Mouse (Mus musculus): ENCODE data around the gene Lama5. TPM values are rescaled to one million over a fixed set of nuclear protein-coding genes. Genes with fewer than 3 reads are reported as not detected.
"Not testable (repeated sequence)": the region's sequence is repeated elsewhere in the genome, so short reads cannot be mapped to it uniquely, and the experiment has no call there.

The Lama5 gene
- polyA plus RNA-seq, 1 experiment from 2014 or later, result 48.6 TPM

DNA sequence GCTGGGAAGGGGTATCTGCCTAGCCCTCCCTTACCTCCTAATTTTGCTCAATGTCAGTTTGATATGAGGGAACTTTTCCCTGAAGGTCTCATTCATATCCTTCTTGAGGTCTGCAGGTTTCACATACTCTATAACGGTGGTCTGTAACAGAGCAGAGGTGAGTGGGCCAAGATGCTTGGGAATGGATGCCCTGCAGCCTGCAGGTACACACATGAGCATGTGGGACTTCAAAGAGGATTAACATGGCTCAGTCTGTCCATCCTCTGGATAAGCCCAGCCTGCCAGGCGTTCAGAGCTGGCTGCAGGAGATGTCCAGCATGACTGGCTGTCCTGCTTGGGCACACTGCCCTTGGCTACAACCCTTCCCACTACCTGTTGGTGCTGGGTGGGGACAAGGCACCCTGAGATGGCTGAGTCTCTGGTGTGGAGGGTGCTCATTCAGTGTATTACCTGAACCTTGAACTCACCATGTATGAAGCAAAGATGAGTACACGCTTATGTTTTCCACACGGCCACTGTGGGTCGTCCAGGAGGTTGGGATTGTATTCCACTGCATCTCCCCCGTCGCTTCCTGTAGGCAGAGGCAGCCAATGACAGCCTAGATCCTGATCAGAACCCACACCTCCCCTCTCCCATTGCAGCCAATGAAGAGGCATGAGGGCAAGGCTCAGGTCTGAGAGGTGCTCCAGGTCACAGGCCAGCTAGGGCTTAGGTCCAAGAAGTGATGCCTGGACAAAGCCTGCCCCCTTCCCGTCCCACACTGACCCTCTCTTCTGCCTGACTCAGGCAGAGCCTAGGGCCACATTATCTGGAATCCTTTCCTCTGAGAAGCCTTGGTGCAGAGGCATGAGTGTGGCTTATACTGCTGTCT lies 35.2 kb upstream of the Lama5 start:
- H3K27ac ChIP-seq, result no peak overlapping the region
- no peak for DNase-seq (ENCODE audit: low spot score)
- H3K4me3 ChIP-seq (replicated peaks; ENCODE audit: low read depth, low read length), result no peak overlapping the region
- H3K9me3 ChIP-seq (replicated peaks; ENCODE audit: low read length), result no peaks in the 10 kb centered on the region
- TF ChIP-seq CTCF (IDR thresholded peaks at IDR 0.05; ENCODE audit: low read depth), result no peak
- 51% methylated on average over 8 of the region's 8 CpGs for WGBS
- no peaks in the 10 kb centered on the region for H3K27me3 ChIP-seq (ENCODE audit: insufficient read depth, low read length)
- peaks cover 20% of the 10 kb centered on the region for H3K36me3 ChIP-seq (ENCODE audit: insufficient read depth, low read length)
- no peak for ATAC-seq (replicated peaks; ENCODE audit: low FRiP score, low read depth)
- no peak overlapping the region for H3K9ac ChIP-seq (ENCODE audit: low read depth, low read length)
- no peak overlapping the region for H3K4me2 ChIP-seq (ENCODE audit: low read length)
- no peaks in the 10 kb centered on the region; the same call in 1 of the 2 replicates for H3K4me1 ChIP-seq (replicated peaks; ENCODE audit: insufficient read depth, low read length)

DNA sequence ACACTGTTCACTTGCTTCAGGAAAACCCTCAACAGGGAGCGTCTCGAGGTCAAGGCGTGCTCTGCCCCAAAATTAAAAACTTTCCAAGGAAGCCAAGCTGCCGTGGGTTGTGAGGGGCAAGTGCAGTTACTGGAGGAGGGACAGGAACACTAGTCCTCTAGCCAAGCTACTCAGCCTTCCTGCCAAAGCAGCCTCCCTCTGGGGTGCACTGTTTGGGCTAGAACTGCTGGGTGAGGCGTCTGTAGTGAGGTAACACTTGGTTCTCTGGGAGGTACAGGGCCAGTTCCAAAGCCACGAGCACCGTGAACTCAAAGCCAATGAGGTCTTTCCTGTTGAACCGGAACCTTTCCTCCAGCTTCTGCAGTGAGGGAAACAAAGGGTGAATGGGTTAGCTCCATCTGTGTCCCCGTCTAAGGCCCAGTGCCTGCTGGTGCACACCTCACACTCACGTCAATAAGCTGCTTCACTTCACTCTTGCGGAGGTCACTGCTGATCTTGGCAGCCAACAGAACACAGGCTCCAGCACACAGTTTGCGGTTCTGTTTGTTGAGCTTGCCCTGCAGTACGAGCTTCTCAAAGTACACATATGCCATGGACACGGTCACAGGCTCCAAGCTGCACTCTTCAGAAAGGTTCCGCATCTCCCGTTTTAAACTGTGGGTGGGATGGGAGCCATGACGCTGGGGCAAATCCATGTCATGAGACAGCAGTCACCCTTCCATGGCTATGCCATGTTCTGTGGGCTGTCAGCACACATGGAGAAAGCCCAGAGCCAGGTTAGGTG lies 34.4 kb upstream of the Lama5 start:
- not testable (repeated sequence) for H3K9ac ChIP-seq (ENCODE audit: low read depth, low read length); H3K9me3 ChIP-seq (replicated peaks; ENCODE audit: low read length); H3K27me3 ChIP-seq (ENCODE audit: insufficient read depth, low read length); DNase-seq (ENCODE audit: low spot score); H3K4me3 ChIP-seq (replicated peaks; ENCODE audit: low read depth, low read length); H3K27ac ChIP-seq; ATAC-seq (replicated peaks; ENCODE audit: low FRiP score, low read depth); H3K4me2 ChIP-seq (ENCODE audit: low read length); H3K4me1 ChIP-seq (replicated peaks; ENCODE audit: insufficient read depth, low read length)
- peaks cover 20% of the 10 kb centered on the region for H3K36me3 ChIP-seq (ENCODE audit: insufficient read depth, low read length)
- WGBS, result 62% methylated on average over 17 of the region's 17 CpGs

DNA sequence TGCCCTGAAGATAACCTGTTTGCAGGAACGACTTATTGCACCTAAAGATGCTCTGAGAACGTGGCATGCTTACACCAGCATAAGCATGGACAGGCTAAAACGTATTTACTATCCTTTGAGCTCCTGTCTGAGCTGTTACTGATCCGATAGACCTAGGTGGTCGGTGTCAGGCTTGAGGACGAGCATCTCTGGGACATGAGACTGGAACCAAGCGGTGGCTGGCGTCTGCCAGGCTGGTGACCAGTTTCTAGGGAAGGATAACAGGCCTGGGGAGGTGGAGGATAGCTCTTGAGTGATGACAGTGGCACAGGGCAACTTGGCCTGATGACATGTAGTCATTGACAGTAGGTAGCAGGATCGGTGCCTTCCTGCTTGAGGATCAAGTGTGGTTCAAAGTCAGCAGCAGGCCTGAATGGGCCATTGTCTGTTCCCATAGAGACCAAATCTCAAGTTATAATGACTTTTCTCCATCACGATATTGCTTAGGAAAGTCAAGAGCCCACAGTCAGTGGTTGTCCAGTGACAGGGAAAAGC lies 33.4 kb upstream of the Lama5 start:
- 82% methylated on average over 10 of the region's 10 CpGs for WGBS
- peaks cover 17% of the 10 kb centered on the region for H3K36me3 ChIP-seq (ENCODE audit: insufficient read depth, low read length)
- H3K9ac ChIP-seq (ENCODE audit: low read depth, low read length), result not testable (repeated sequence)

GRCm38 (mm10) chr2:180257963-180258865 lies 32.6 kb upstream of the Lama5 start:
- Histone ChIP-seq H3K9me3 (replicated peaks; ENCODE audit: low read length) (no peaks in the 10 kb centered on the region), H3K27me3 (ENCODE audit: insufficient read depth, low read length) (no peaks in the 10 kb centered on the region), H3K4me1 (replicated peaks; ENCODE audit: insufficient read depth, low read length) (no peaks in the 10 kb centered on the region; the same call in 1 of the 2 replicates), H3K9ac (ENCODE audit: low read depth, low read length) (peak overlapping the region; percentile 95), H3K4me3 (replicated peaks; ENCODE audit: low read depth, low read length) (peak overlapping the region; percentile 90), H3K27ac (peak overlapping the region; percentile 92; the same call in 1 of the 2 replicates), H3K36me3 (ENCODE audit: insufficient read depth, low read length) (peaks cover 14% of the 10 kb centered on the region), H3K4me2 (ENCODE audit: low read length) (peak overlapping the region; percentile 81)
- DNase-seq (ENCODE audit: low spot score) (no peak), ATAC-seq (replicated peaks; ENCODE audit: low FRiP score, low read depth) (no peak)
- 47% methylated on average over 11 of the region's 11 CpGs for WGBS
- no peak for TF ChIP-seq CTCF (IDR thresholded peaks at IDR 0.05; ENCODE audit: low read depth)

More for the DNA sequence above, 33.4 kb upstream of the Lama5 start:
- not testable (repeated sequence) for H3K4me2 ChIP-seq (ENCODE audit: low read length); ATAC-seq (replicated peaks; ENCODE audit: low FRiP score, low read depth); H3K4me3 ChIP-seq (replicated peaks; ENCODE audit: low read depth, low read length); DNase-seq (ENCODE audit: low spot score); H3K9me3 ChIP-seq (replicated peaks; ENCODE audit: low read length); H3K27me3 ChIP-seq (ENCODE audit: insufficient read depth, low read length); H3K27ac ChIP-seq; H3K4me1 ChIP-seq (replicated peaks; ENCODE audit: insufficient read depth, low read length)

DNA sequence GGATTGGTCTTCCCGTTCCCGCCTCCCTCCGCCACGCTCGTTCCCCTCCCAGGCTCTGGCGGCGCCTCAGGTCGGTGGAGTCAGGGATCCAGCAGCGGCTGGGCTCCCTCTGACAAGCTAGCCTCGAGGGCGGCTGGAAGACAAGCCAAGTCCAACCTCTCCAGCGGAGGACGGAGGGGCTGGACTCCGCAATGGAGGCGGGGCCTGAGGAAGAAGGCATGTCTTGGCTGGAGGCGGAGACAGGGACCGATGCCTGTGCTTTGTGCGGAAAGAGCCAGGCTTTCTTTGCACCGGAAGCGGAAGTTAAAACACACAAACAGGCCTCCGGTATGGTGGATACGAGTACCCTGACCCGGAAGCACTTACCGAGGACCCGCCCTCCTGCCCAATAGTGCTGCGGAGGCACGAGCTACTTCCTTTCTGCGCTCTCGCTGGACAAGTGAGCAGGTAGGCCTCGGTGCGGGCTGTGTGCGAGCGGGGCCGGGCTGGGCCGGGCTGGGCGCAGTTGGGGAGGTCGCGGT lies 31.4 kb upstream of the Lama5 start, which contains the start of gene Rps21:
Gene Rps21, plus strand, starts transcription at position 377 of the 521 bp plus-strand sequence.
- H3K9ac ChIP-seq (ENCODE audit: low read depth, low read length), result peak within 1 kb of the TSS; percentile 95
- DNase-seq (ENCODE audit: low spot score) (peak; percentile 99), ATAC-seq (replicated peaks; ENCODE audit: low FRiP score, low read depth) (peak; percentile 96)
- peaks cover 14% of the 10 kb centered on the region for H3K36me3 ChIP-seq (ENCODE audit: insufficient read depth, low read length)
- H3K9me3 ChIP-seq (replicated peaks; ENCODE audit: low read length), result no peaks in the 10 kb centered on the region
- WGBS, result under 1% methylated on average over 38 of the region's 38 CpGs
- H3K4me1 ChIP-seq (replicated peaks; ENCODE audit: insufficient read depth, low read length), result no peaks in the 10 kb centered on the region; the same call in 1 of the 2 replicates
- H3K27me3 ChIP-seq (ENCODE audit: insufficient read depth, low read length), result no peaks in the 10 kb centered on the region
- peak within 1 kb of the TSS; percentile 81 for H3K4me2 ChIP-seq (ENCODE audit: low read length)
- H3K27ac ChIP-seq, result peak within 1 kb of the TSS; percentile 92
- no peak for TF ChIP-seq CTCF (IDR thresholded peaks at IDR 0.05; ENCODE audit: low read depth)
- peak within 1 kb of the TSS; percentile 90 for H3K4me3 ChIP-seq (replicated peaks; ENCODE audit: low read depth, low read length)
